Mouse (Mus musculus): ENCODE data around the gene Clca1.
A peak's percentile ranks its signal among the peaks of the same experiment; 100 is the strongest.
"Not testable (repeated sequence)": the region's sequence is repeated elsewhere in the genome, so short reads cannot be mapped to it uniquely, and the experiment has no call there.

Gene Clca1

GRCm38 (mm10) chr3:145032676-145033075, at the start of gene Clca1:
TSS of gene Clca1 (minus strand) at chr3:145032776.
- no peak for DNase-seq

GRCm38 (mm10) chr3:145080904-145081303, 48.3 kb upstream of the Clca1 start:
- no peak for DNase-seq

GRCm38 (mm10) chr3:145078405-145078804, 45.8 kb upstream of the Clca1 start:
- no peak for DNase-seq

GRCm38 (mm10) chr3:145072339-145072738, 39.8 kb upstream of the Clca1 start:
- DNase-seq = no peak

GRCm38 (mm10) chr3:145068964-145069363, 36.4 kb upstream of the Clca1 start:
- no peak for DNase-seq

- DNase-seq = not testable (repeated sequence)
Measured at GRCm38 (mm10) chr3:145055138-145055537, 22.6 kb upstream of the Clca1 start.

- no peak for DNase-seq
Measured at GRCm38 (mm10) chr3:145049820-145050219, 17.2 kb upstream of the Clca1 start.

GRCm38 (mm10) chr3:145038813-145039212, 6.2 kb upstream of the Clca1 start:
- DNase-seq = no peak

- DNase-seq = no peak
Measured at GRCm38 (mm10) chr3:145028036-145028435, 4.5 kb downstream of the Clca1 start.

GRCm38 (mm10) chr3:145026750-145027149, 5.8 kb downstream of the Clca1 start:
- DNase-seq = peak; percentile 54

- no peak for DNase-seq
Measured at GRCm38 (mm10) chr3:145017807-145018206, 14.8 kb downstream of the Clca1 start.

GRCm38 (mm10) chr3:145004422-145004821, 28.2 kb downstream of the Clca1 start:
- no peak for DNase-seq

GRCm38 (mm10) chr3:145000912-145001311, 31.7 kb downstream of the Clca1 start:
- no peak for DNase-seq

- DNase-seq = no peak
Measured at GRCm38 (mm10) chr3:144993055-144993454, 39.5 kb downstream of the Clca1 start.

- DNase-seq = no peak
Measured at GRCm38 (mm10) chr3:144992618-144993017, 40.0 kb downstream of the Clca1 start.

- no peak for DNase-seq
Measured at GRCm38 (mm10) chr3:144985890-144986289, 46.7 kb downstream of the Clca1 start.

GRCm38 (mm10) chr3:144980551-144980950, 52.0 kb downstream of the Clca1 start:
- DNase-seq = no peak

- no peak for DNase-seq
Measured at GRCm38 (mm10) chr3:144977631-144978030, 54.9 kb downstream of the Clca1 start.

GRCm38 (mm10) chr3:144976091-144976490, 56.5 kb downstream of the Clca1 start:
- DNase-seq = no peak

GRCm38 (mm10) chr3:144974945-144975344, 57.6 kb downstream of the Clca1 start, which contains the start of gene Clca4a:
TSS of gene Clca4a (minus strand) at chr3:144975045.
- DNase-seq = no peak

GRCm38 (mm10) chr3:144971553-144972270, 60.9 kb downstream of the Clca1 start:
- DNase-seq = no peak

GRCm38 (mm10) chr3:144969755-144970154, 62.8 kb downstream of the Clca1 start:
- DNase-seq = no peak

GRCm38 (mm10) chr3:144966074-144966473, 66.5 kb downstream of the Clca1 start:
- no peak for DNase-seq

Data from right cerebral cortex, adult 18-20 months (tissue).